Mouse (Mus musculus) layer of hippocampus, adult 18-20 months (tissue): ENCODE measurements around the gene Slc23a2. TPM values are rescaled to one million over a fixed set of nuclear protein-coding genes. Genes with fewer than 3 reads are reported as not detected.

Experiments
- DNase-seq, 2 experiments: peaks; one replicate each; pipeline ENCODE4 v3.0.0; 2022; ENCODE audit warnings: low spot score in 2 of 2
- total RNA-seq, 2 experiments: library from RNA; stranded (reverse); gene quantifications; 2 replicates each; pipeline ENCODE4 v1.2.3; 2021

The Slc23a2 gene
- total RNA-seq, 2 experiments from 2014 or later, result 96.8 to 103 TPM

GRCm38 (mm10) chr2:132024028-132024427, 120.9 kb downstream of the Slc23a2 start:
- DNase-seq, result no peak

- no peak for DNase-seq
These were observed 122.3 kb downstream of the Slc23a2 start for GRCm38 (mm10) chr2:132022621-132023020.

- DNase-seq, result no peak
These were observed 123.3 kb downstream of the Slc23a2 start for GRCm38 (mm10) chr2:132021616-132022015.

- no peak for DNase-seq
These were observed 123.8 kb downstream of the Slc23a2 start for GRCm38 (mm10) chr2:132020991-132021541.

GRCm38 (mm10) chr2:132020420-132020819, 124.5 kb downstream of the Slc23a2 start:
- DNase-seq, result no peak

- no peak for DNase-seq
These were observed 125.5 kb downstream of the Slc23a2 start for GRCm38 (mm10) chr2:132019372-132019811.

GRCm38 (mm10) chr2:132018156-132018555, 126.8 kb downstream of the Slc23a2 start:
- DNase-seq, result no peak

GRCm38 (mm10) chr2:132017611-132018010, 127.3 kb downstream of the Slc23a2 start:
- DNase-seq, result no peak

- no peak for DNase-seq
These were observed 128.9 kb downstream of the Slc23a2 start for GRCm38 (mm10) chr2:132016034-132016433.

- DNase-seq, result no peak
These were observed 131.8 kb downstream of the Slc23a2 start for GRCm38 (mm10) chr2:132013152-132013551.

- DNase-seq, result no peak
These were observed 134.1 kb downstream of the Slc23a2 start for GRCm38 (mm10) chr2:132010781-132011180.

GRCm38 (mm10) chr2:132008186-132008585, 136.7 kb downstream of the Slc23a2 start:
- no peak for DNase-seq

GRCm38 (mm10) chr2:132007475-132007819, 137.5 kb downstream of the Slc23a2 start:
- DNase-seq, result no peak

- no peak for DNase-seq
These were observed 138.1 kb downstream of the Slc23a2 start for GRCm38 (mm10) chr2:132006561-132007474.

GRCm38 (mm10) chr2:132005445-132005844, 139.5 kb downstream of the Slc23a2 start:
- DNase-seq, result no peak

GRCm38 (mm10) chr2:132004495-132005136, 140.3 kb downstream of the Slc23a2 start:
- DNase-seq, result no peak

- DNase-seq, result no peak
These were observed 141.0 kb downstream of the Slc23a2 start for GRCm38 (mm10) chr2:132003916-132004315.

Other genes starting within 250 kb of the Slc23a2 start
- gene Prnp, start 235.2 kb downstream of the Slc23a2 start, total RNA-seq, result 1,000 to 10,000 TPM; 1,102 to 1,107 TPM
- gene Prn, start 235.2 kb downstream of the Slc23a2 start, total RNA-seq, result not detected
- gene Prnd, start 194.2 kb downstream of the Slc23a2 start, total RNA-seq, result not detected
- 10 to 100 TPM; 45.5 to 52.1 TPM for gene Rassf2, start 114.8 kb downstream of the Slc23a2 start, total RNA-seq
- 10 to 100 TPM; 32.8 to 32.9 TPM for gene Tmem230, start 102.7 kb upstream of the Slc23a2 start, total RNA-seq
- 10 to 100 TPM; 48.3 to 49.3 TPM for gene Pcna, start 108.2 kb upstream of the Slc23a2 start, total RNA-seq
- gene Cds2, start 118.0 kb upstream of the Slc23a2 start, total RNA-seq, result 100 to 1,000 TPM; 276 to 284 TPM
- 1 to 10 TPM; 1.9 TPM for gene Prokr2, start 240.3 kb upstream of the Slc23a2 start, total RNA-seq